Mouse (Mus musculus): ENCODE measurements around the gene Flvcr2. TPM values are rescaled to one million over a fixed set of nuclear protein-coding genes. Genes with fewer than 3 reads are reported as not detected.

The Flvcr2 gene
- polyA plus RNA-seq, 1 experiment from 2014 or later = 2.6 TPM

GRCm38 (mm10) chr12:85764686-85765085 lies 18.3 kb downstream of the Flvcr2 start:
- Histone ChIP-seq H3K27ac (ENCODE audit: low read depth, low read length) (no peak overlapping the region), H3K4me2 (ENCODE audit: low read length) (no peak overlapping the region), H3K4me1 (ENCODE audit: control insufficient read depth, insufficient read depth, low read length) (no peaks in the 10 kb centered on the region), H3K36me3 (ENCODE audit: control insufficient read depth, insufficient read depth, low read length) (no peaks in the 10 kb centered on the region), H3K27me3 (replicated peaks; ENCODE audit: control insufficient read depth, insufficient read depth, low read length) (no peaks in the 10 kb centered on the region), H3K4me3 (ENCODE audit: low read depth, low read length) (no peak overlapping the region), H3K9me3 (replicated peaks; ENCODE audit: control insufficient read depth, low read length) (no peaks in the 10 kb centered on the region), H3K9ac (ENCODE audit: low read length) (no peak overlapping the region)
- no peak for DNase-seq (ENCODE audit: low spot score)
- 78% methylated on average over 1 of the region's 1 CpGs for WGBS
- ATAC-seq = no peak

GRCm38 (mm10) chr12:85766287-85766686 lies 19.9 kb downstream of the Flvcr2 start:
- DNase-seq (ENCODE audit: low spot score) (no peak), ATAC-seq (no peak)
- no peaks in the 10 kb centered on the region for H3K9me3 ChIP-seq (replicated peaks; ENCODE audit: control insufficient read depth, low read length)
- H3K4me3 ChIP-seq (ENCODE audit: low read depth, low read length) = no peak overlapping the region
- H3K36me3 ChIP-seq (ENCODE audit: control insufficient read depth, insufficient read depth, low read length) = no peaks in the 10 kb centered on the region
- H3K9ac ChIP-seq (ENCODE audit: low read length) = no peak overlapping the region
- no peaks in the 10 kb centered on the region for H3K27me3 ChIP-seq (replicated peaks; ENCODE audit: control insufficient read depth, insufficient read depth, low read length)
- H3K4me1 ChIP-seq (ENCODE audit: control insufficient read depth, insufficient read depth, low read length) = no peaks in the 10 kb centered on the region
- 85% methylated on average over 3 of the region's 3 CpGs for WGBS
- no peak overlapping the region for H3K27ac ChIP-seq (ENCODE audit: low read depth, low read length)
- no peak overlapping the region for H3K4me2 ChIP-seq (ENCODE audit: low read length)

GRCm38 (mm10) chr12:85767750-85768149 lies 21.4 kb downstream of the Flvcr2 start:
- Histone ChIP-seq H3K4me1 (ENCODE audit: control insufficient read depth, insufficient read depth, low read length) (no peaks in the 10 kb centered on the region), H3K4me2 (ENCODE audit: low read length) (no peak overlapping the region), H3K36me3 (ENCODE audit: control insufficient read depth, insufficient read depth, low read length) (no peaks in the 10 kb centered on the region), H3K27me3 (replicated peaks; ENCODE audit: control insufficient read depth, insufficient read depth, low read length) (no peaks in the 10 kb centered on the region), H3K27ac (ENCODE audit: low read depth, low read length) (no peak overlapping the region), H3K9ac (ENCODE audit: low read length) (no peak overlapping the region), H3K9me3 (replicated peaks; ENCODE audit: control insufficient read depth, low read length) (no peaks in the 10 kb centered on the region), H3K4me3 (ENCODE audit: low read depth, low read length) (no peak overlapping the region)
- 58% methylated on average over 4 of the region's 4 CpGs for WGBS
- ATAC-seq (no peak), DNase-seq (ENCODE audit: low spot score) (no peak)

GRCm38 (mm10) chr12:85771356-85771755 lies 25.0 kb downstream of the Flvcr2 start:
- no peaks in the 10 kb centered on the region for H3K36me3 ChIP-seq (ENCODE audit: control insufficient read depth, insufficient read depth, low read length)
- no peak for ATAC-seq
- no peaks in the 10 kb centered on the region for H3K27me3 ChIP-seq (replicated peaks; ENCODE audit: control insufficient read depth, insufficient read depth, low read length)
- H3K27ac ChIP-seq (ENCODE audit: low read depth, low read length) = no peak overlapping the region
- no peak overlapping the region for H3K9ac ChIP-seq (ENCODE audit: low read length)
- 82% methylated on average over 3 of the region's 3 CpGs for WGBS
- H3K4me3 ChIP-seq (ENCODE audit: low read depth, low read length) = no peak overlapping the region
- no peaks in the 10 kb centered on the region for H3K9me3 ChIP-seq (replicated peaks; ENCODE audit: control insufficient read depth, low read length)
- DNase-seq (ENCODE audit: low spot score) = no peak
- no peak overlapping the region for H3K4me2 ChIP-seq (ENCODE audit: low read length)
- H3K4me1 ChIP-seq (ENCODE audit: control insufficient read depth, insufficient read depth, low read length) = no peaks in the 10 kb centered on the region

- 86% methylated on average over 3 of the region's 3 CpGs for WGBS
- Histone ChIP-seq H3K9ac (ENCODE audit: low read length) (no peak overlapping the region), H3K4me1 (ENCODE audit: control insufficient read depth, insufficient read depth, low read length) (no peaks in the 10 kb centered on the region), H3K27ac (ENCODE audit: low read depth, low read length) (no peak overlapping the region), H3K27me3 (replicated peaks; ENCODE audit: control insufficient read depth, insufficient read depth, low read length) (no peaks in the 10 kb centered on the region), H3K4me2 (ENCODE audit: low read length) (no peak overlapping the region), H3K36me3 (ENCODE audit: control insufficient read depth, insufficient read depth, low read length) (no peaks in the 10 kb centered on the region), H3K4me3 (ENCODE audit: low read depth, low read length) (no peak overlapping the region), H3K9me3 (replicated peaks; ENCODE audit: control insufficient read depth, low read length) (no peaks in the 10 kb centered on the region)
- ATAC-seq = no peak
- DNase-seq (ENCODE audit: low spot score) = no peak
These were observed 32.6 kb downstream of the Flvcr2 start for GRCm38 (mm10) chr12:85778962-85779361.

- Histone ChIP-seq H3K36me3 (ENCODE audit: control insufficient read depth, insufficient read depth, low read length) (no peaks in the 10 kb centered on the region), H3K9me3 (replicated peaks; ENCODE audit: control insufficient read depth, low read length) (no peaks in the 10 kb centered on the region), H3K4me3 (ENCODE audit: low read depth, low read length) (no peak overlapping the region), H3K4me1 (ENCODE audit: control insufficient read depth, insufficient read depth, low read length) (no peaks in the 10 kb centered on the region), H3K9ac (ENCODE audit: low read length) (no peak overlapping the region), H3K4me2 (ENCODE audit: low read length) (no peak overlapping the region), H3K27ac (ENCODE audit: low read depth, low read length) (no peak overlapping the region), H3K27me3 (replicated peaks; ENCODE audit: control insufficient read depth, insufficient read depth, low read length) (no peaks in the 10 kb centered on the region)
- ATAC-seq = no peak
- WGBS = 95% methylated on average over 5 of the region's 5 CpGs
- no peak for DNase-seq (ENCODE audit: low spot score)
These were observed 33.4 kb downstream of the Flvcr2 start for GRCm38 (mm10) chr12:85779707-85780106.

- 88% methylated on average over 3 of the region's 3 CpGs for WGBS
- Histone ChIP-seq H3K36me3 (ENCODE audit: control insufficient read depth, insufficient read depth, low read length) (no peaks in the 10 kb centered on the region), H3K9me3 (replicated peaks; ENCODE audit: control insufficient read depth, low read length) (no peaks in the 10 kb centered on the region), H3K4me2 (ENCODE audit: low read length) (no peak overlapping the region), H3K27me3 (replicated peaks; ENCODE audit: control insufficient read depth, insufficient read depth, low read length) (no peaks in the 10 kb centered on the region), H3K9ac (ENCODE audit: low read length) (no peak overlapping the region), H3K27ac (ENCODE audit: low read depth, low read length) (no peak overlapping the region), H3K4me1 (ENCODE audit: control insufficient read depth, insufficient read depth, low read length) (no peaks in the 10 kb centered on the region), H3K4me3 (ENCODE audit: low read depth, low read length) (no peak overlapping the region)
- DNase-seq (ENCODE audit: low spot score) = no peak
- ATAC-seq = no peak
These were observed 35.3 kb downstream of the Flvcr2 start for GRCm38 (mm10) chr12:85781606-85782005.

GRCm38 (mm10) chr12:85784916-85785815 lies 38.8 kb downstream of the Flvcr2 start:
- no peak overlapping the region for H3K9ac ChIP-seq (ENCODE audit: low read length)
- H3K27me3 ChIP-seq (replicated peaks; ENCODE audit: control insufficient read depth, insufficient read depth, low read length) = no peaks in the 10 kb centered on the region
- DNase-seq (ENCODE audit: low spot score) (no peak), ATAC-seq (no peak)
- H3K27ac ChIP-seq (ENCODE audit: low read depth, low read length) = no peak overlapping the region
- no peak overlapping the region for H3K4me2 ChIP-seq (ENCODE audit: low read length)
- H3K9me3 ChIP-seq (replicated peaks; ENCODE audit: control insufficient read depth, low read length) = no peaks in the 10 kb centered on the region
- no peaks in the 10 kb centered on the region for H3K4me1 ChIP-seq (ENCODE audit: control insufficient read depth, insufficient read depth, low read length)
- no peaks in the 10 kb centered on the region for H3K36me3 ChIP-seq (ENCODE audit: control insufficient read depth, insufficient read depth, low read length)
- H3K4me3 ChIP-seq (ENCODE audit: low read depth, low read length) = no peak overlapping the region
- 78% methylated on average over 19 of the region's 19 CpGs for WGBS

GRCm38 (mm10) chr12:85792158-85792557 lies 45.8 kb downstream of the Flvcr2 start:
- Histone ChIP-seq H3K27ac (ENCODE audit: low read depth, low read length) (no peak overlapping the region), H3K36me3 (ENCODE audit: control insufficient read depth, insufficient read depth, low read length) (no peaks in the 10 kb centered on the region), H3K9me3 (replicated peaks; ENCODE audit: control insufficient read depth, low read length) (no peaks in the 10 kb centered on the region), H3K4me1 (ENCODE audit: control insufficient read depth, insufficient read depth, low read length) (no peaks in the 10 kb centered on the region), H3K27me3 (replicated peaks; ENCODE audit: control insufficient read depth, insufficient read depth, low read length) (no peaks in the 10 kb centered on the region), H3K4me3 (ENCODE audit: low read depth, low read length) (no peak overlapping the region), H3K4me2 (ENCODE audit: low read length) (no peak overlapping the region), H3K9ac (ENCODE audit: low read length) (no peak overlapping the region)
- ATAC-seq (no peak), DNase-seq (ENCODE audit: low spot score) (no peak)
- 76% methylated on average over 4 of the region's 4 CpGs for whole genome bisulfite sequencing

All from forebrain, embryonic 14.5 days (tissue).